Mouse (Mus musculus): ENCODE measurements at regions not wholly inside any gene's neighbourhood (a gene's known extent, or its start where the extent isn't known, plus 50 kb on each side); places are given as distances from the start of the nearest gene placed in this dataset.

- Histone ChIP-seq H3K9ac (no peak overlapping the region), H3K9me3 (replicated peaks) (peaks cover 32% of the 10 kb centered on the region), H3K4me3 (no peak overlapping the region), H3K36me3 (no peaks in the 10 kb centered on the region), H3K4me2 (replicated peaks) (no peak overlapping the region), H3K4me1 (0 out of 2 replicates have a peak, but pooled peaks cover 2% of the 10 kb centered on the region), H3K27ac (no peak overlapping the region), H3K27me3 (peaks cover 5% of the 10 kb centered on the region; the same call in 1 of the 2 replicates)
- ATAC-seq (ENCODE audit: low FRiP score), result no peak
- WGBS, result 81% methylated on average over 12 of the region's 12 CpGs
Measured at GRCm38 (mm10) chr5:111869011-111869410, 135.3 kb downstream of the Gm26897 start.

DNA sequence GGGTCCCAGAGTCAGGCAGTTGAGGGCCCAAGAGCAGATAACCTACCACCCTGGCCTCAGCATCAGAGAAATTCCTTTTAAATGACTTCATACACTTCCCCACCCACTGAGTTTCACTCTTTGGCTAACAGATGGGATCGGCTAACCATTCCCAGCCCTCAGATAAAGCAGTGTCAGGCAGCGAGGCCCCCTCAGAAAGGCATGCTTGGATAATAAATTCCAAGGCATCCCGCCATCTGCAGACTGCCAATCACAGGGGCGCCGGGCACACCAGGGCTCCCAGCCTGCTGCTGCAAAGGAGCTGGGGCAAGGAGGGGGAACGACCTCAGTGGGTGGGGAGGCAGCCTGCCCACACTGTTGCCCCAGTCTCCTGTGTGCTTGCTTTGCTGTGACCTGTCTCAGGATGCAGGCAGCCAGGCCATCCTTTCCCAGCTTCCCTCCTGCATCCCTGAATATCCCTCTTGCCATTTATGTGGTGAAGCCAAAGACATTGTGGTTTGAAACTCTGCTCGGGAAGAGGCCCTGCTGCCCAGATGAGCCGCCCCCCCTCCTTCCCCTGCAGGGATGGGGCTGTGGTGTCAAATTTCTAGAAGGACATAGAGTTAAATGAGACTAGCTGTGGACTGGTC is 143.6 kb downstream of the Gm26897 start:
- 1% methylated on average over 8 of the region's 8 CpGs for WGBS
- Histone ChIP-seq H3K9ac (0 out of 2 replicates have a peak overlapping the region, but pooled peaks have one; percentile 2), H3K36me3 (no peaks in the 10 kb centered on the region), H3K4me2 (replicated peaks) (no peak overlapping the region), H3K27me3 (no peaks in the 10 kb centered on the region), H3K4me1 (peaks cover 16% of the 10 kb centered on the region), H3K9me3 (replicated peaks) (peaks cover 27% of the 10 kb centered on the region), H3K4me3 (no peak overlapping the region), H3K27ac (peak overlapping the region; percentile 71)
- peak; percentile 32; the same call in 1 of the 2 replicates for ATAC-seq (ENCODE audit: low FRiP score)

DNA sequence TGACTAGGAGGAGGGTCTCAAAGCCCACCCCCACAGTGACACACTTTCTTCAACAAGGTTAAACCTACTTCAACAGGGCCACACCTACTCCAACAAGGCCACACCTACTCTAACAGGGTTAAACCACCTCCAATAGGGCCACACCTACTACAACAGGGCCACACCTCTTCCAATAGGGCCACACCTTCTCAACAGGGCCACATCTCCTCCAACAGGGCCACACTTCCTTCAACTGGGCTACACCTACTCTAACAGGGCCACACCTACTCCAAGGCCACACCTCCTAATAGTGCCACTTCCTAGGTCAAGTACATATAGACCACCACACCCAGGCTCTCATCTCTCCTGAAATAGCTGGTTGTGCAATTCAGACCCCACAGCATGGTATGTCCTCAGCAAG is 145.3 kb downstream of the Gm26897 start:
- Histone ChIP-seq H3K9me3 (replicated peaks) (peaks cover 13% of the 10 kb centered on the region; the same call in 1 of the 2 replicates), H3K27ac (no peak overlapping the region), H3K36me3 (no peaks in the 10 kb centered on the region), H3K4me3 (no peak overlapping the region), H3K4me2 (replicated peaks) (no peak overlapping the region), H3K27me3 (peaks cover 2% of the 10 kb centered on the region; the same call in 1 of the 2 replicates), H3K4me1 (peaks cover 16% of the 10 kb centered on the region), H3K9ac (no peak overlapping the region)
- no peak for ATAC-seq (ENCODE audit: low FRiP score)

DNA sequence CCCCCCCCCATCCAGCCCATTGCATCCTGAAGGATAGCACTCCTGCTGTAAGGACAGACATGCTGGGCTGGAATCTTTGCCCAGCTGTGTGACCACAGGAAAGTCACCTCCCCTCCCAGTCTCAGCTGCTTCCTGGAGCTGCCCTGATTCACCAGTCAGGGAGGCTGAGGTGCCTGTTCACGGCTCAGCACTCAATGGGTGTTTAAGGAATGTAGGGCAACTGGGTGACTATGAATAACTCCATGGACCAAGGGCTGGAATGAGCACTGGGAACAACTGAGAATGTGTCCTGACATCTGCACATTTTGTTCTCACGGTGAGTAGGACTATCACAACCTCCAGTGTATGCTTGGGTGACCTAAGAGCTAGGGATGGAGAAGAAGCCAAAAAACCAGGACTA is 146.5 kb downstream of the Gm26897 start:
- H3K9ac ChIP-seq, result no peak overlapping the region
- H3K27me3 ChIP-seq, result peaks cover 4% of the 10 kb centered on the region; the same call in 1 of the 2 replicates
- no peak overlapping the region for H3K4me2 ChIP-seq (replicated peaks)
- H3K36me3 ChIP-seq, result no peaks in the 10 kb centered on the region
- H3K9me3 ChIP-seq (replicated peaks), result 0 out of 2 replicates have a peak, but pooled peaks cover 4% of the 10 kb centered on the region
- WGBS, result 72% methylated on average over 2 of the region's 2 CpGs
- H3K27ac ChIP-seq, result no peak overlapping the region
- H3K4me3 ChIP-seq, result no peak overlapping the region
- no peak for ATAC-seq (ENCODE audit: low FRiP score)
- peaks cover 16% of the 10 kb centered on the region for H3K4me1 ChIP-seq

DNA sequence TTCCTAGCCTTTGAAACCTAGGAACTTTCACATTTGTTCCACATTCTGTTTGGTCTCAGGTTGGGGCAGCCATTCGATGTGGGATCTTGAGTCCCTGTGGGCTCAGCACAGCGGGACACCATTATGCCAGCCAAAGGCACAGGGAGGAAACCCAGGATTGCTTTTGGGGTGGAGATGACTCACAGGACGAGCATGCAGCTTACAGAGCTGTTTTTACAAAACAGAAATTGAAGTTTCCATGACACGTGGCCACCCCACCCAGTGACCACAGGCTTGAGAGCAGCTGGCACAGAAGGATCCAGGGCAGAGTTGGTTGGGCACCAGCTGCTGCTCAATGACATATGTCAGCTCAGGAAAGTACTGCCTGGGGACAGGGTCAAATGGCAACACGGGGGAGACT is 147.8 kb downstream of the Gm26897 start:
- Histone ChIP-seq H3K9me3 (replicated peaks) (no peaks in the 10 kb centered on the region), H3K4me1 (peaks cover 24% of the 10 kb centered on the region), H3K27ac (no peak overlapping the region), H3K4me2 (replicated peaks) (no peak overlapping the region), H3K4me3 (no peak overlapping the region), H3K36me3 (no peaks in the 10 kb centered on the region), H3K9ac (no peak overlapping the region), H3K27me3 (peaks cover 8% of the 10 kb centered on the region)
- no peak for ATAC-seq (ENCODE audit: low FRiP score)
- 29% methylated on average over 5 of the region's 5 CpGs for WGBS

GRCm38 (mm10) chr5:111887281-111887680 is 153.6 kb downstream of the Gm26897 start:
- no peak overlapping the region for H3K9ac ChIP-seq
- H3K9me3 ChIP-seq (replicated peaks), result no peaks in the 10 kb centered on the region
- ATAC-seq (ENCODE audit: low FRiP score), result no peak
- H3K4me2 ChIP-seq (replicated peaks), result no peak overlapping the region
- H3K27ac ChIP-seq, result peak overlapping the region; percentile 55; the same call in 1 of the 2 replicates
- H3K4me1 ChIP-seq, result peaks cover 37% of the 10 kb centered on the region
- 57% methylated on average over 4 of the region's 4 CpGs for WGBS
- peaks cover 11% of the 10 kb centered on the region for H3K27me3 ChIP-seq
- no peak overlapping the region for H3K4me3 ChIP-seq
- H3K36me3 ChIP-seq, result no peaks in the 10 kb centered on the region

- 51% methylated on average over 7 of the region's 7 CpGs for WGBS
- H3K4me3 ChIP-seq, result no peak overlapping the region
- no peak overlapping the region for H3K4me2 ChIP-seq (replicated peaks)
- 0 out of 2 replicates have a peak overlapping the region, but pooled peaks have one; percentile 40 for H3K27ac ChIP-seq
- H3K36me3 ChIP-seq, result no peaks in the 10 kb centered on the region
- no peak overlapping the region for H3K9ac ChIP-seq
- no peaks in the 10 kb centered on the region for H3K9me3 ChIP-seq (replicated peaks)
- H3K27me3 ChIP-seq, result peaks cover 8% of the 10 kb centered on the region
- no peak for ATAC-seq (ENCODE audit: low FRiP score)
- peaks cover 60% of the 10 kb centered on the region for H3K4me1 ChIP-seq
Measured at GRCm38 (mm10) chr5:111890800-111891199, 157.1 kb downstream of the Gm26897 start.

- H3K36me3 ChIP-seq, result no peaks in the 10 kb centered on the region
- ATAC-seq (ENCODE audit: low FRiP score), result no peak
- no peaks in the 10 kb centered on the region for H3K9me3 ChIP-seq (replicated peaks)
- no peak overlapping the region for H3K4me2 ChIP-seq (replicated peaks)
- H3K27ac ChIP-seq, result peak overlapping the region; percentile 69
- peaks cover 55% of the 10 kb centered on the region for H3K4me1 ChIP-seq
- no peak overlapping the region for H3K4me3 ChIP-seq
- no peak overlapping the region for H3K9ac ChIP-seq
- peaks cover 5% of the 10 kb centered on the region for H3K27me3 ChIP-seq
- WGBS, result 65% methylated on average over 8 of the region's 8 CpGs
Measured at GRCm38 (mm10) chr5:111891261-111891693, 157.6 kb downstream of the Gm26897 start.

DNA sequence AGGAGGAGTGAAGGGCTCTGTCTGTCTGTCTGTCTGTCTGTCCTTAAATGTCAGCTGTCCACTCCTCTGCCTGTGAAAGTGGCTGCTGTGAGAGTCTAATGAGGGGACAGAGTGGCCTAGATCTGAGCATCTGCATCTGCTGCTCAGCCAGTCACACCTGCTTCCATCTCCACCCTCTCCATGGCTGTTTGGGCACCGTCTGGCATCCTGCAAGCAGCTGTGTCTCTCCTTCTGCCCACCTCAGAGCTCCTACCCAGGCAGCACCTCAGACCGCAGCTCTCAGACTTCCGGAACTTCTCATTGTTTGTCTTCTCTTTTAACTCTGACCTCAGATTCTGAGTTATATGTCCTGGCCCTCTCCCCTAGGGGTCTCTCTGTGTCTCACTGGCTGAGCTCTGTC is 159.2 kb downstream of the Gm26897 start:
- Histone ChIP-seq H3K4me1 (peaks cover 53% of the 10 kb centered on the region), H3K9ac (0 out of 2 replicates have a peak overlapping the region, but pooled peaks have one; percentile 36), H3K9me3 (replicated peaks) (no peaks in the 10 kb centered on the region), H3K4me3 (no peak overlapping the region), H3K36me3 (no peaks in the 10 kb centered on the region), H3K27me3 (peaks cover 4% of the 10 kb centered on the region; the same call in 1 of the 2 replicates), H3K27ac (peak overlapping the region; percentile 86), H3K4me2 (replicated peaks) (no peak overlapping the region)
- 35% methylated on average over 3 of the region's 3 CpGs for WGBS
- no peak for ATAC-seq (ENCODE audit: low FRiP score)

- WGBS, result under 1% methylated on average over 11 of the region's 11 CpGs
- Histone ChIP-seq H3K27me3 (peaks cover under 1% of the 10 kb centered on the region; the same call in 1 of the 2 replicates), H3K36me3 (no peaks in the 10 kb centered on the region), H3K9ac (no peak overlapping the region), H3K4me1 (peaks cover 59% of the 10 kb centered on the region), H3K4me3 (peak overlapping the region; percentile 13; the same call in 1 of the 2 replicates), H3K27ac (peak overlapping the region; percentile 86), H3K4me2 (replicated peaks) (peak overlapping the region; percentile 46), H3K9me3 (replicated peaks) (no peaks in the 10 kb centered on the region)
- ATAC-seq (ENCODE audit: low FRiP score), result peak; percentile 91
Measured at GRCm38 (mm10) chr5:111893905-111894311, 160.2 kb downstream of the Gm26897 start.

DNA sequence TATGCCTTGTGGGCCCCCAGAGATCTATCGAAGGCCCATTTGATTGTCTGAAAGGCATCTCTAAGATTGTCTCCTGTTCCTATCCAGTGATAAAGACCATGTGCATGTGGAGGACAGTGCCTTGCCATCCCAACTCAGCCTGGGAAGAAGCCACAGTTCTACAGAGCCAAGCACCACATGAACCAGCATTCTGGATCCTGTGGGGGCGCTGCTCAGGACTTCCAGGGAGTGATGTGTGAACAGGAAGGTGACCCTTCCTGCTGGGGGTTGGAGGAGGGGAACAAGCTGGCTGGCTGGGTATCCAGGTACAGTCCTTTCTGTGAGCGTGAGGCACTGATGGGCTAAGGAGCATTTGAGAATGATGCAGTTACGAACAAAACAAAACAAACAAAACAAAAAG is 163.8 kb downstream of the Gm26897 start:
- Histone ChIP-seq H3K27me3 (0 out of 2 replicates have a peak, but pooled peaks cover under 1% of the 10 kb centered on the region), H3K4me2 (replicated peaks) (no peak overlapping the region), H3K27ac (peak overlapping the region; percentile 81; the same call in 1 of the 2 replicates), H3K9ac (no peak overlapping the region), H3K9me3 (replicated peaks) (no peaks in the 10 kb centered on the region), H3K4me1 (peaks cover 62% of the 10 kb centered on the region), H3K4me3 (no peak overlapping the region), H3K36me3 (no peaks in the 10 kb centered on the region)
- no peak for ATAC-seq (ENCODE audit: low FRiP score)
- WGBS, result 62% methylated on average over 4 of the region's 4 CpGs

DNA sequence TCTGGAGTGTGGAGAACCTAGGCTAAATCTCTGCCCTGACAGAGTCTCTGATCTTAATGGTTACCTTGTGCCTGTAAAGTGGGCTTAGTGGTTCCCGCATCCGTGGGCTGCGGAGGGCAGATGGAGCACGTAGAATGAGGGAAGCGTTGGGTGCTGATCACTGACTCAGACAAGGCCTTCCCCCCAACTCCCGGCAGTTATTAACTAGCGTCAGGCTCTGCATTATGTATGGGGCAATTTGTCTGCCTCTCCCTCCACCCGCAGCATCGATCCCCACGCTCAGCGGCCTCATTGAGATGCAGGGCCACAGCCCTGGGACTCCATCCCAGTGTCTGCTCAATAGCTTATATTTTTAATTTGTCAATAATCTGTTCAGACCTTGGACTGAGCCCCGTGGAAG is 164.8 kb downstream of the Gm26897 start:
- Histone ChIP-seq H3K4me1 (peaks cover 53% of the 10 kb centered on the region), H3K9me3 (replicated peaks) (no peaks in the 10 kb centered on the region)

More for the DNA sequence above, 164.8 kb downstream of the Gm26897 start:
- H3K27ac ChIP-seq, result peak overlapping the region; percentile 81
- H3K9ac ChIP-seq, result 0 out of 2 replicates have a peak overlapping the region, but pooled peaks have one; percentile 18
- H3K4me2 ChIP-seq (replicated peaks), result no peak overlapping the region
- no peak for ATAC-seq (ENCODE audit: low FRiP score)
- no peaks in the 10 kb centered on the region for H3K36me3 ChIP-seq
- no peak overlapping the region for H3K4me3 ChIP-seq
- H3K27me3 ChIP-seq, result 0 out of 2 replicates have a peak, but pooled peaks cover 6% of the 10 kb centered on the region
- 32% methylated on average over 12 of the region's 12 CpGs for WGBS
